Mouse (Mus musculus) hindbrain, embryonic 12.5 days (tissue): ENCODE data around the gene Sp9. TPM values are rescaled to one million over a fixed set of nuclear protein-coding genes. Genes with fewer than 3 reads are reported as not detected.

Experiments
- ATAC-seq: fragments of 200-750 bp; cut with Nextera tagmentation; 2 replicates; pipeline ENCODE4 v1.8.0; 2017; ENCODE audit warnings: moderate TSS enrichment; ENCODE audit not compliant: low FRiP score
- H3K27ac ChIP-seq: fragments of 300-500 bp; sonication (generic); 2 replicates; pipeline ENCODE4 v1.5.1; 2016; ENCODE audit warnings: mild to moderate bottlenecking
- H3K27me3 ChIP-seq: fragments of 300-500 bp; sonication (generic); 2 replicates; pipeline ENCODE4 v1.6.1; 2016; ENCODE audit warnings: mild to moderate bottlenecking
- H3K36me3 ChIP-seq: fragments of 300-500 bp; sonication (generic); 2 replicates; pipeline ENCODE4 v1.6.1; 2016; ENCODE audit warnings: mild to moderate bottlenecking
- H3K4me1 ChIP-seq: fragments of 300-500 bp; sonication (generic); 2 replicates; pipeline ENCODE4 v1.6.1; 2016
- H3K4me2 ChIP-seq: fragments of 300-500 bp; sonication (generic); replicated peaks from 2 replicates; pipeline ENCODE4 v1.6.1; 2016; ENCODE audit warnings: mild to moderate bottlenecking
- H3K4me3 ChIP-seq: fragments of 300-500 bp; sonication (generic); 2 replicates; pipeline ENCODE4 v1.5.1; 2016; ENCODE audit warnings: mild to moderate bottlenecking
- H3K9ac ChIP-seq: fragments of 300-500 bp; sonication (generic); 2 replicates; pipeline ENCODE4 v1.6.1; 2016; ENCODE audit warnings: mild to moderate bottlenecking, moderate library complexity
- H3K9me3 ChIP-seq: fragments of 300-500 bp; sonication (generic); replicated peaks from 2 replicates; pipeline ENCODE4 v1.6.1; 2016; ENCODE audit warnings: mild to moderate bottlenecking
- WGBS: fragments of 180-500 bp; shearing (Covaris S2); methylation state at CpG from one replicate; pipeline ENCODE4 v1.1.7; 2016; 5-methylcytosine and 5-hydroxymethylcytosine counted together
- polyA plus RNA-seq: library from polyadenylated mRNA; unstranded; fragments of >200 nt; fragmentation: Nextera tagmentation; extraction: Ambion mirVana; gene quantifications from 2 replicates; pipeline ENCODE4 v1.2.1, GENCODE M21; 2016

The Sp9 gene
- polyA plus RNA-seq, 1 experiment from 2014 or later = 2.1 TPM

DNA sequence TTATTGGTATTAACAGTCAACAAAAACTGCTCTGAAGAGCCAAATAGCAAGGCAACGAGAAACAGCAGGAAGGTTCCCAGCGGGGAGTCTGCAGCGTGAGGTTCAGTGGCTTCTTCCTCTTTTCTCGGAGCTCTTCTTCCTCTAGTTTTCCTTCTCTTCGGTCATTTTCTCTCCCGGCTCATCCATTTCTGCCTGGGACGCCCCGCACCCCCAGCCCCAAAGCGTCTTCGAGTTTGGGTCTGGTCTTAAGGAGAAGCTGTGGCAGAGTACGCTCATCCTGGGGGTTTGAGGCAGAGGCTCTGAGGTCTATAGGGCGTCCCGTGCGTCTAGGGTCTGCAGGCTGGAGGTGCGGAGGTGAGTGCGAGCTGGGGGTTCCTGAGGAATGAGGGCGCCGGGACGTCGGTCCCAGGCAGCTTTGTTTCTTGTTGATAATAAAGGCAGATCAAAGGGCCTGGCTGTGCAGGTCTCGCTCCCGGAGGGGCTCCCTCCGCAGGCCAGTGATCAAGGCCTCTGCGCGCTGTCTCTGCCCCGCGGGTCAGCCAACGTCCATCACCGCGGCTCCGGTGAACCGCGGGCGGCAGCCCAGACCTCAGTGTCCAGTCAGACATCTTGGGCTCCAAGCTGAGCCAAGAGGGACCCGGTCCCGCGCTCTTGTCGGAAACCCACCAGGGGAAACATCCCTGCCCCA, 5.4 kb downstream of the Sp9 start:
- under 1% methylated on average over 38 of the region's 38 CpGs for WGBS
- H3K27ac ChIP-seq = peak overlapping the region; percentile 14
- peak overlapping the region; percentile 29 for H3K4me3 ChIP-seq
- peaks cover 52% of the 10 kb centered on the region for H3K4me1 ChIP-seq
- no peaks in the 10 kb centered on the region for H3K36me3 ChIP-seq
- no peak for ATAC-seq
- H3K4me2 ChIP-seq = peak overlapping the region; percentile 46
- peak overlapping the region; percentile 48 for H3K9ac ChIP-seq
- H3K27me3 ChIP-seq = peaks cover 67% of the 10 kb centered on the region
- no peaks in the 10 kb centered on the region for H3K9me3 ChIP-seq

DNA sequence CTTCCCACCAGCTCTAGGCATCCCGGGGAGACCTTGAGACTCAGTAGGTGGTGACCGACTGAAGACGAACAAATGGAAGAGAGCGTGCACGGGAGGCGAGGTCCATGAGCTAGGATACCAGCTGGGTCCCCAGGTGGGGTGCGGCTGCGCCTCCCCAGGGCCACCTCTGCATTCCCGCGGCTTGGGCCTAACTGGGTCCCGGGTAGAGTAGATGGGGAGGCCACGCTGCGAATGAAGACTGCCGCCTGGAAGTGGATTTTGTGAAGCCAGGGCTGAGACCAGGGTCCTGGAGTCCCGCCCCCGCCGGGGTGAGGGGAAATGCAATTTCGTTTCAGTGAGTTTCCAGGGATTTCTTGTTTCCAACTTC, 6.0 kb downstream of the Sp9 start:
- Histone ChIP-seq H3K9ac (peak overlapping the region; percentile 48), H3K9me3 (no peaks in the 10 kb centered on the region), H3K4me3 (peak overlapping the region; percentile 29), H3K4me2 (peak overlapping the region; percentile 46), H3K27ac (peak overlapping the region; percentile 14), H3K36me3 (no peaks in the 10 kb centered on the region), H3K27me3 (peaks cover 65% of the 10 kb centered on the region), H3K4me1 (peaks cover 48% of the 10 kb centered on the region)
- no peak for ATAC-seq
- WGBS = 0% methylated on average over 18 of the region's 18 CpGs

DNA sequence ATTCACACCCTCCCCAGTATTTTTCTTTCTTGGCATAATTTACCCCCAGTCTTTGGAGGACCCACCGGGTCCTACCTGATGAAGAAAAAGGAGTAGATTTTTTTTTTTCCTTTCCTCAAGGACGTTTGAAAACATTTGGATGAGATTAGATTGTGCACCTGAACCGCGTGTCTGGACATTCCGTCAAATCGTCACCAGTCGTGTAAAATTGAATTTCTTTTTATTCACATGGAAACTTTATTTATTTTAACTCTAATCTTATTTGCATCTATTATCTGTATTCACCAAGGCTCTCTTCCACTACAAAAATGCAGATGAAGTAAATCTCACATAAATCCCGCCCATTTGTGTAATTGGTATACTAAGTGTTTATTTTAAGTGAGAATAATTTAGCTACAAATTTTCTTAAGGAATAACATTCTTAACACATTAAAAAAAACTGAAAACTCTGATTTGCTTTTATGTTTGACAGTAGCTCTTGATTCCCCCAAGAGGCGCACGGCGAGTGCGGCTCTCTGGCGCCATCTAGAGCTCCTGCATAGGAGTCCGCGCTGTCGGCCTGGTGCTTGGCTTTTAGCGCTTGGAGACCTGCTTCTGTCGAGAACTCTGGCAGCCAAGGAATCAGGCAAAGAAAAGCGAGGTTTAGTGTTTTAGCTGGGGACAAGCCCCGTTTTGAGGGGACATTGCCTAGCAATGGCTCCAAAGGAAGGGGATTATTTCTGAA, 6.6 kb downstream of the Sp9 start:
- ATAC-seq = 0 out of 2 replicates have a peak, but pooled peaks have one; percentile 53
- H3K9ac ChIP-seq = 0 out of 2 replicates have a peak overlapping the region, but pooled peaks have one; percentile 0
- H3K4me3 ChIP-seq = peak overlapping the region; percentile 29; the same call in 1 of the 2 replicates
- 2% methylated on average over 20 of the region's 20 CpGs for WGBS
- 0 out of 2 replicates have a peak overlapping the region, but pooled peaks have one; percentile 18 for H3K27ac ChIP-seq
- H3K4me1 ChIP-seq = peaks cover 42% of the 10 kb centered on the region
- peaks cover 59% of the 10 kb centered on the region for H3K27me3 ChIP-seq
- H3K9me3 ChIP-seq = no peaks in the 10 kb centered on the region
- peak overlapping the region; percentile 49 for H3K4me2 ChIP-seq
- H3K36me3 ChIP-seq = no peaks in the 10 kb centered on the region

DNA sequence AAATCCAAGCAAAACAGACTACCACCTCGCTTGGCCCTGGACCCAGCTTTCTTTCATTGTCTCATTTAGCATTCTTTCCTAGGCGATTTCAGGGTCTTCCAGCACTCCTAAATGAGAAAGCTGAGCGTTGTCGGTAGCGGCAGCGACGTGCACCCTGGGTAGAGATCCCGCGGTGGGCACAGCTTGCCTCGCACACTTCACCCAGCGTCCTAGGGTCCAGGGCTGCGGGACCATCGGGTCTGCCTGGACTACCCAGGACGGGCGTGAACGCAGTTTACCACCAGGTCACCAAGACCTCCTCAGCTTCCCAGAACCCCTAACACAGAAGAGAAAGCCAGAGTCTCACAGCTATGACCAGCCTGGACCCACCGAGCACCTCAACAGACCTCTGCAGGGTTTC, 7.1 kb downstream of the Sp9 start:
- H3K4me1 ChIP-seq = peaks cover 36% of the 10 kb centered on the region
- peak overlapping the region; percentile 18; the same call in 1 of the 2 replicates for H3K27ac ChIP-seq
- no peaks in the 10 kb centered on the region for H3K36me3 ChIP-seq
- peak; percentile 46 for ATAC-seq
- 0% methylated on average over 17 of the region's 17 CpGs for WGBS
- H3K4me3 ChIP-seq = peak overlapping the region; percentile 23
- peaks cover 53% of the 10 kb centered on the region for H3K27me3 ChIP-seq
- peak overlapping the region; percentile 49 for H3K4me2 ChIP-seq
- 0 out of 2 replicates have a peak overlapping the region, but pooled peaks have one; percentile 0 for H3K9ac ChIP-seq
- H3K9me3 ChIP-seq = no peaks in the 10 kb centered on the region

DNA sequence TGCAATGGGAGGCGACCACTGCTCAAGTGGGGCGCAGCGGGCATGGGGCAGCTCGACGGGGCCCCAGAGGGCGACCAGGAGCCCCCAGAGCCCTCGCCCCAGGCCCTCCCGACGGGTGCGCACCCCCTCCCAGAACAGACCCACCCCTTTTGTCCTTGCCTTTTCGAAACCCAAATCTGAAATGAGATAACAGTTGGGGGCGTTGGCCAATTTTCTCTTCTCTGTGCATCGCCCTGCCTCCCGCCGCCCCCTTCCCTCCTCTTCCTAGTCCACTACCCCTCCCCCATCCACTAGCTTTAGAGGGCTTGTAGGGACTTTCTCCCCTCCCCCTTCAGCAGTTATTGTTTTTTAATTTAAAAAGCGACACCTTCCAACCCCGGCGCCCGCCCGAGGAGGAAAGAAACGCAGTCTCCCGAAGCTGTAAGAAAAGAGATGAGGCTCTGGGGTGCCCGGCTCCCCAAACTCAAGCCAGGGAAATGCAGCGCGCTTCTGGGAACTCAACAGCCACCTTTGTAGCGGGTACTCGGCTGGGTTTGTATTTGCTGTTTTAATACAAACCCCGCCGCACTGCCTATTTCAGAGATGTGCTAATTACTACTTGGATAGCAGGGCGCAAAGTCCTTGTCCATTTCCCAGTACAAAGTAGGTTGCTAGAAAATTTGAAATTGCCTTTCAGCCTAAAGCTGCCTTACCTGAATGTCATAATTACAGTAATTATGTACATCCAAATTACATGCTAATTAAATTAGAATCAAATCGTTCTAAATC, 7.7 kb downstream of the Sp9 start:
- H3K9ac ChIP-seq = 0 out of 2 replicates have a peak overlapping the region, but pooled peaks have one; percentile 0
- H3K27ac ChIP-seq = peak overlapping the region; percentile 18; the same call in 1 of the 2 replicates
- peak overlapping the region; percentile 49 for H3K4me2 ChIP-seq
- H3K4me3 ChIP-seq = peak overlapping the region; percentile 23
- ATAC-seq = no peak
- H3K9me3 ChIP-seq = no peaks in the 10 kb centered on the region
- H3K27me3 ChIP-seq = peaks cover 47% of the 10 kb centered on the region
- H3K36me3 ChIP-seq = no peaks in the 10 kb centered on the region
- H3K4me1 ChIP-seq = peaks cover 30% of the 10 kb centered on the region
- WGBS = under 1% methylated on average over 26 of the region's 31 CpGs

GRCm38 (mm10) chr2:73280356-73281047, 8.8 kb downstream of the Sp9 start:
- H3K36me3 ChIP-seq = no peaks in the 10 kb centered on the region
- peaks cover 30% of the 10 kb centered on the region for H3K4me1 ChIP-seq
- ATAC-seq = no peak
- WGBS = 2% methylated on average over 33 of the region's 33 CpGs
- no peak overlapping the region for H3K27ac ChIP-seq
- H3K4me3 ChIP-seq = peak overlapping the region; percentile 14
- H3K9ac ChIP-seq = 0 out of 2 replicates have a peak overlapping the region, but pooled peaks have one; percentile 29
- peak overlapping the region; percentile 41 for H3K4me2 ChIP-seq
- H3K27me3 ChIP-seq = peaks cover 43% of the 10 kb centered on the region
- H3K9me3 ChIP-seq = no peaks in the 10 kb centered on the region

- WGBS = 10% methylated on average over 22 of the region's 22 CpGs
- peaks cover 43% of the 10 kb centered on the region for H3K27me3 ChIP-seq
- H3K36me3 ChIP-seq = no peaks in the 10 kb centered on the region
- H3K27ac ChIP-seq = no peak overlapping the region
- H3K9ac ChIP-seq = 0 out of 2 replicates have a peak overlapping the region, but pooled peaks have one; percentile 29
- ATAC-seq = no peak
- H3K4me3 ChIP-seq = peak overlapping the region; percentile 14
- peaks cover 30% of the 10 kb centered on the region for H3K4me1 ChIP-seq
- no peaks in the 10 kb centered on the region for H3K9me3 ChIP-seq
- H3K4me2 ChIP-seq = peak overlapping the region; percentile 41
Measured at GRCm38 (mm10) chr2:73281048-73281661, 9.4 kb downstream of the Sp9 start.

- no peak overlapping the region for H3K4me2 ChIP-seq
- no peak overlapping the region for H3K9ac ChIP-seq
- ATAC-seq = no peak
- peaks cover 30% of the 10 kb centered on the region for H3K4me1 ChIP-seq
- peaks cover 40% of the 10 kb centered on the region for H3K27me3 ChIP-seq
- no peaks in the 10 kb centered on the region for H3K36me3 ChIP-seq
- 7% methylated on average over 7 of the region's 7 CpGs for WGBS
- no peak overlapping the region for H3K4me3 ChIP-seq
- H3K27ac ChIP-seq = no peak overlapping the region
- H3K9me3 ChIP-seq = no peaks in the 10 kb centered on the region
Measured at GRCm38 (mm10) chr2:73281707-73282106, 10.0 kb downstream of the Sp9 start.

DNA sequence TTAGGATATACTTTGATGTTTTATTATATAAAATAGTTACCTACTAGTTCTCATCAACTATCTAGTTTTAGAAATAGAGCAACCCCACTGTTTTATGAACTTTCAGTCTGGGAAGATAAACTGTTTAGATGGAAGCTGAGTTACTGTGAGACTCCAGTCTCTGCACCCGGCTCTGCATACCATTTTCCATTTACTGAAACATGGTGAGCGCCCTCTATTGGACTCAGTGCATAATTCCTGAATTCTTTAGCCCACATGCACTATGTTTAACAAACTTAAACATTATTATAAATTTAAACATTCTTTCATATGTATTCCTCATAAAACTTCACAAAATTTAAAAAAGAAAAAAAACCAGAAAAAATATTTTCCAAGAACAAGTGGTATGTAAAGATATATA, 13.9 kb downstream of the Sp9 start:
- no peak for ATAC-seq
- Histone ChIP-seq H3K27me3 (peaks cover 15% of the 10 kb centered on the region), H3K27ac (no peak overlapping the region), H3K4me2 (no peak overlapping the region), H3K4me1 (peaks cover 7% of the 10 kb centered on the region), H3K9me3 (no peaks in the 10 kb centered on the region), H3K4me3 (no peak overlapping the region), H3K36me3 (peaks cover 15% of the 10 kb centered on the region; the same call in 1 of the 2 replicates), H3K9ac (no peak overlapping the region)
- whole genome bisulfite sequencing = 7% methylated on average over 2 of the region's 2 CpGs

- Histone ChIP-seq H3K27ac (no peak overlapping the region), H3K36me3 (peaks cover 32% of the 10 kb centered on the region), H3K4me2 (no peak overlapping the region), H3K9ac (no peak overlapping the region), H3K4me3 (no peak overlapping the region), H3K4me1 (no peaks in the 10 kb centered on the region), H3K9me3 (no peaks in the 10 kb centered on the region), H3K27me3 (no peaks in the 10 kb centered on the region)
- no peak for ATAC-seq
- WGBS = 92% methylated on average over 4 of the region's 4 CpGs
Measured at GRCm38 (mm10) chr2:73291130-73291529, 19.4 kb downstream of the Sp9 start.

DNA sequence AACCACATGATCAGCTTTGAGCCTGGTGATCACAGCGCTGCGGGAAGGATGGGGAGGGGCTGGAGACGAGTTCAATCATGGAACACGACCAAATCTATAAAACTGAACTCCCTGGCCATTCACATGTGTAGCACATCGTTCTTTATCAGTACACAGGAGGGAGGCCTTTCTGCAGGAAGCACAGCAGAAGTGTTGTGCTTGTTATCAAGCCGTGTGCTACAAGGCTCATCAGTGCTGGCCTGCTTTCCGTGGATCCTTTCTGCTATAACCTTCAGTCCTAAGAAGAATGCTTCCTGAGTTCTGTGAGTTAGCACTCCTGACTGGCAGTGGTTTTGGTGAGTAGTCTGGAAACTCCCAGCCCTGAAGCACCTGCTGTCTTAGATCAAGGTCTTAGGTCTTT, 23.3 kb downstream of the Sp9 start:
- 84% methylated on average over 7 of the region's 7 CpGs for WGBS
- H3K4me2 ChIP-seq = no peak overlapping the region
- no peak overlapping the region for H3K27ac ChIP-seq
- H3K4me3 ChIP-seq = no peak overlapping the region
- H3K9me3 ChIP-seq = no peaks in the 10 kb centered on the region
- ATAC-seq = no peak
- H3K9ac ChIP-seq = no peak overlapping the region
- no peaks in the 10 kb centered on the region for H3K4me1 ChIP-seq
- no peaks in the 10 kb centered on the region for H3K27me3 ChIP-seq
- peaks cover 23% of the 10 kb centered on the region for H3K36me3 ChIP-seq
